Mouse (Mus musculus): ENCODE measurements around the gene Gm10770. TPM values are rescaled to one million over a fixed set of nuclear protein-coding genes. Genes with fewer than 3 reads are reported as not detected.
"Not testable (repeated sequence)": the region's sequence is repeated elsewhere in the genome, so short reads cannot be mapped to it uniquely, and the experiment has no call there.

Gm10770 gene
- not detected in 2 replicates for polyA plus RNA-seq (2016; fragmentation: Nextera tagmentation; extraction: Ambion mirVana)

GRCm38 (mm10) chr2:150179579-150179978, at the start of gene Gm10770:
Gene Gm10770 (minus strand): TSS chr2:150179679.
- not testable (repeated sequence) for H3K36me3 ChIP-seq; H3K4me2 ChIP-seq (replicated peaks); ATAC-seq (ENCODE audit: low FRiP score, low read depth); H3K9me3 ChIP-seq; H3K9ac ChIP-seq; H3K27ac ChIP-seq; H3K4me3 ChIP-seq; H3K27me3 ChIP-seq (replicated peaks); H3K4me1 ChIP-seq
- WGBS, result 87% methylated on average over 4 of the region's 4 CpGs

GRCm38 (mm10) chr2:150223263-150223662, 43.8 kb upstream of the Gm10770 start:
- H3K4me2 ChIP-seq (replicated peaks); H3K27me3 ChIP-seq (replicated peaks); H3K4me3 ChIP-seq; ATAC-seq (ENCODE audit: low FRiP score, low read depth); H3K36me3 ChIP-seq; H3K27ac ChIP-seq; H3K9ac ChIP-seq; H3K4me1 ChIP-seq; H3K9me3 ChIP-seq: not testable (repeated sequence)

- WGBS, result 18% methylated on average over 4 of the region's 4 CpGs
- H3K36me3 ChIP-seq, result not testable (repeated sequence)
Observed at GRCm38 (mm10) chr2:150218363-150218725, 38.9 kb upstream of the Gm10770 start.

GRCm38 (mm10) chr2:150217600-150218362, 38.3 kb upstream of the Gm10770 start, which contains the start of gene Zfp937:
Gene Zfp937 (plus strand): TSS chr2:150218073.
- not testable (repeated sequence) for H3K36me3 ChIP-seq; H3K9me3 ChIP-seq; H3K4me1 ChIP-seq; H3K27ac ChIP-seq; H3K27me3 ChIP-seq (replicated peaks)
- Histone ChIP-seq H3K9ac (peak within 1 kb of the TSS; percentile 38; the same call in 1 of the 2 replicates), H3K4me3 (peak within 1 kb of the TSS; percentile 42), H3K4me2 (replicated peaks) (peak within 1 kb of the TSS; percentile 54)
- ATAC-seq (ENCODE audit: low FRiP score, low read depth), result peak; percentile 100
- WGBS, result 2% methylated on average over 15 of the region's 15 CpGs

More at GRCm38 (mm10) chr2:150218363-150218725, 38.9 kb upstream of the Gm10770 start:
- peak; percentile 21 for ATAC-seq (ENCODE audit: low FRiP score, low read depth)
- H3K27ac ChIP-seq; H3K4me1 ChIP-seq; H3K27me3 ChIP-seq (replicated peaks); H3K9me3 ChIP-seq: not testable (repeated sequence)
- Histone ChIP-seq H3K4me3 (peak overlapping the region; percentile 42), H3K4me2 (replicated peaks) (peak overlapping the region; percentile 54), H3K9ac (peak overlapping the region; percentile 38; the same call in 1 of the 2 replicates)

GRCm38 (mm10) chr2:150181570-150181999, 2.1 kb upstream of the Gm10770 start, which contains the start of gene Gm14139:
Gene Gm14139 (plus strand): TSS chr2:150181755.
- H3K27me3 ChIP-seq (replicated peaks); H3K4me1 ChIP-seq; H3K4me3 ChIP-seq; H3K4me2 ChIP-seq (replicated peaks); H3K27ac ChIP-seq; H3K9me3 ChIP-seq; ATAC-seq (ENCODE audit: low FRiP score, low read depth); H3K36me3 ChIP-seq; H3K9ac ChIP-seq: not testable (repeated sequence)
- 79% methylated on average over 7 of the region's 7 CpGs for WGBS

GRCm38 (mm10) chr2:150181046-150181445, 1.6 kb upstream of the Gm10770 start:
- not testable (repeated sequence) for H3K4me2 ChIP-seq (replicated peaks); H3K27ac ChIP-seq; H3K9ac ChIP-seq; H3K27me3 ChIP-seq (replicated peaks); H3K4me1 ChIP-seq; H3K36me3 ChIP-seq; H3K4me3 ChIP-seq; ATAC-seq (ENCODE audit: low FRiP score, low read depth); H3K9me3 ChIP-seq

- Histone ChIP-seq H3K4me3 (no peak overlapping the region), H3K9ac (no peak overlapping the region), H3K4me2 (replicated peaks) (no peak overlapping the region)
Observed at GRCm38 (mm10) chr2:150173833-150174232, 5.6 kb downstream of the Gm10770 start.

GRCm38 (mm10) chr2:150166703-150167102, 12.8 kb downstream of the Gm10770 start:
- ATAC-seq (ENCODE audit: low FRiP score, low read depth), result no peak
- Histone ChIP-seq H3K9ac (no peak overlapping the region), H3K27ac (no peak overlapping the region), H3K4me1 (no peaks in the 10 kb centered on the region), H3K9me3 (no peaks in the 10 kb centered on the region), H3K4me3 (no peak overlapping the region), H3K27me3 (replicated peaks) (no peaks in the 10 kb centered on the region), H3K36me3 (no peaks in the 10 kb centered on the region), H3K4me2 (replicated peaks) (no peak overlapping the region)

More at GRCm38 (mm10) chr2:150173833-150174232, 5.6 kb downstream of the Gm10770 start:
- H3K27me3 ChIP-seq (replicated peaks), result no peaks in the 10 kb centered on the region
- H3K27ac ChIP-seq, result no peak overlapping the region
- H3K4me1 ChIP-seq, result no peaks in the 10 kb centered on the region
- H3K36me3 ChIP-seq, result no peaks in the 10 kb centered on the region
- H3K9me3 ChIP-seq, result peaks cover 3% of the 10 kb centered on the region; the same call in 1 of the 2 replicates
- no peak for ATAC-seq (ENCODE audit: low FRiP score, low read depth)

- under 1% methylated on average over 13 of the region's 13 CpGs for WGBS
- Histone ChIP-seq H3K27ac (no peak within 1 kb of the TSS), H3K36me3 (peaks cover 14% of the 10 kb centered on the region; the same call in 1 of the 2 replicates), H3K9me3 (no peaks in the 10 kb centered on the region), H3K4me3 (peak within 1 kb of the TSS; percentile 69), H3K27me3 (replicated peaks) (no peaks in the 10 kb centered on the region), H3K4me2 (replicated peaks) (peak within 1 kb of the TSS; percentile 66), H3K4me1 (peaks cover 6% of the 10 kb centered on the region), H3K9ac (peak within 1 kb of the TSS; percentile 74)
- peak; percentile 100 for ATAC-seq (ENCODE audit: low FRiP score, low read depth)
Observed at GRCm38 (mm10) chr2:150136435-150136897, 43.0 kb downstream of the Gm10770 start, which contains the start of gene Zfp120. Gene Zfp120 (minus strand): TSS chr2:150136708.

GRCm38 (mm10) chr2:150132773-150133172, 46.7 kb downstream of the Gm10770 start:
- whole genome bisulfite sequencing, result 84% methylated on average over 2 of the region's 2 CpGs
- no peak overlapping the region for H3K9ac ChIP-seq
- no peak overlapping the region for H3K4me2 ChIP-seq (replicated peaks)
- ATAC-seq (ENCODE audit: low FRiP score, low read depth), result no peak
- no peak overlapping the region for H3K27ac ChIP-seq
- peaks cover 6% of the 10 kb centered on the region for H3K4me1 ChIP-seq
- peaks cover 20% of the 10 kb centered on the region for H3K9me3 ChIP-seq
- no peak overlapping the region for H3K4me3 ChIP-seq
- H3K36me3 ChIP-seq, result peaks cover 26% of the 10 kb centered on the region
- H3K27me3 ChIP-seq (replicated peaks), result no peaks in the 10 kb centered on the region

- not testable (repeated sequence) for H3K9ac ChIP-seq; ATAC-seq (ENCODE audit: low FRiP score, low read depth); H3K4me3 ChIP-seq; H3K4me2 ChIP-seq (replicated peaks); H3K4me1 ChIP-seq; H3K27ac ChIP-seq; H3K27me3 ChIP-seq (replicated peaks)
- peaks cover 27% of the 10 kb centered on the region for H3K36me3 ChIP-seq
- WGBS, result 84% methylated on average over 1 of the region's 1 CpGs
- peaks cover 23% of the 10 kb centered on the region for H3K9me3 ChIP-seq
Observed at GRCm38 (mm10) chr2:150132002-150132401, 47.5 kb downstream of the Gm10770 start.
